Mouse (Mus musculus) heart, embryonic 11.5 days (tissue): ENCODE data around the gene Dbnl. TPM values are rescaled to one million over a fixed set of nuclear protein-coding genes. Genes with fewer than 3 reads are reported as not detected.
"Not testable (repeated sequence)": the region's sequence is repeated elsewhere in the genome, so short reads cannot be mapped to it uniquely, and the experiment has no call there.

Experiments
- ATAC-seq: fragments of 200-750 bp; cut with Nextera tagmentation; replicated peaks from 2 replicates; pipeline ENCODE4 v1.8.0; 2017; ENCODE audit warnings: moderate library complexity; ENCODE audit not compliant: insufficient number of reproducible peaks, low FRiP score, low TSS enrichment
- H3K27ac ChIP-seq: fragments of 300-500 bp; sonication (generic); 2 replicates; pipeline ENCODE4 v1.5.1; 2014; ENCODE audit warnings: mild to moderate bottlenecking, low read depth, low read length
- H3K27me3 ChIP-seq: fragments of 300-500 bp; sonication (generic); 2 replicates; pipeline ENCODE4 v1.6.1; 2014; ENCODE audit warnings: mild to moderate bottlenecking, low read length, mixed read lengths; ENCODE audit not compliant: control insufficient read depth, insufficient read depth
- H3K36me3 ChIP-seq: fragments of 300-500 bp; sonication (generic); 2 replicates; pipeline ENCODE4 v1.6.1; 2014; ENCODE audit warnings: mild to moderate bottlenecking, low read length, moderate library complexity, mixed read lengths; ENCODE audit not compliant: control insufficient read depth, insufficient read depth
- H3K4me1 ChIP-seq: fragments of 300-500 bp; sonication (generic); 2 replicates; pipeline ENCODE4 v1.6.1; 2014; ENCODE audit warnings: low read length; ENCODE audit not compliant: control insufficient read depth, insufficient read depth
- H3K4me2 ChIP-seq: fragments of 300-500 bp; sonication (generic); 2 replicates; pipeline ENCODE4 v1.6.1; 2014; ENCODE audit warnings: mild to moderate bottlenecking, moderate library complexity
- H3K4me3 ChIP-seq: fragments of 300-500 bp; sonication (generic); 2 replicates; pipeline ENCODE4 v1.5.1; 2014; ENCODE audit warnings: low read depth, low read length
- H3K9ac ChIP-seq: fragments of 300-500 bp; sonication (generic); 2 replicates; pipeline ENCODE4 v1.6.1; 2014; ENCODE audit warnings: mild to moderate bottlenecking, low read depth, low read length, moderate library complexity
- H3K9me3 ChIP-seq: fragments of 300-500 bp; sonication (generic); replicated peaks from 2 replicates; pipeline ENCODE4 v1.6.1; 2016; ENCODE audit warnings: low read length; ENCODE audit not compliant: control insufficient read depth
- WGBS: fragments of 180-500 bp; shearing (Covaris S2); extraction: QIAGEN DNeasy Blood & Tissue Kit; methylation state at CpG from one replicate; pipeline ENCODE4 v1.1.7; 2014; ENCODE audit not compliant: insufficient replicate concordance; 5-methylcytosine and 5-hydroxymethylcytosine counted together
- polyA plus RNA-seq: library from polyadenylated mRNA; unstranded; fragments of >200 nt; fragmentation: Nextera tagmentation; extraction: Ambion mirVana; gene quantifications from 2 replicates; pipeline ENCODE4 v1.2.1, GENCODE M21; 2014

Dbnl gene
- polyA plus RNA-seq, 1 experiment from 2014 or later, result 88.3 TPM

- not testable (repeated sequence) for H3K36me3 ChIP-seq, H3K9ac ChIP-seq
- 82% methylated on average over 4 of the region's 4 CpGs for WGBS
Measured at GRCm38 (mm10) chr11:5809487-5809886, 21.2 kb downstream of the Dbnl start.

GRCm38 (mm10) chr11:5813381-5813780 lies 25.1 kb downstream of the Dbnl start:
- Histone ChIP-seq H3K27ac (no peak overlapping the region), H3K36me3 (no peaks in the 10 kb centered on the region), H3K9me3 (no peaks in the 10 kb centered on the region), H3K4me2 (no peak overlapping the region), H3K27me3 (no peaks in the 10 kb centered on the region), H3K9ac (no peak overlapping the region), H3K4me1 (no peaks in the 10 kb centered on the region), H3K4me3 (no peak overlapping the region)
- 77% methylated on average over 10 of the region's 10 CpGs for WGBS
- ATAC-seq, result no peak

More at GRCm38 (mm10) chr11:5809487-5809886, 21.2 kb downstream of the Dbnl start:
- H3K4me1 ChIP-seq, ATAC-seq, H3K27ac ChIP-seq, H3K4me3 ChIP-seq, H3K4me2 ChIP-seq, H3K27me3 ChIP-seq, H3K9me3 ChIP-seq: not testable (repeated sequence)

GRCm38 (mm10) chr11:5819223-5819622 lies 30.9 kb downstream of the Dbnl start:
- Histone ChIP-seq H3K9ac (no peak overlapping the region), H3K4me1 (no peaks in the 10 kb centered on the region), H3K4me3 (no peak overlapping the region), H3K27ac (no peak overlapping the region), H3K9me3 (no peaks in the 10 kb centered on the region), H3K36me3 (no peaks in the 10 kb centered on the region), H3K27me3 (no peaks in the 10 kb centered on the region), H3K4me2 (no peak overlapping the region)
- 67% methylated on average over 2 of the region's 2 CpGs for WGBS
- no peak for ATAC-seq

GRCm38 (mm10) chr11:5825432-5825831 lies 37.1 kb downstream of the Dbnl start:
- Histone ChIP-seq H3K36me3 (peaks cover 8% of the 10 kb centered on the region), H3K4me2 (no peak overlapping the region), H3K4me1 (no peaks in the 10 kb centered on the region), H3K27ac (no peak overlapping the region), H3K9me3 (no peaks in the 10 kb centered on the region), H3K4me3 (no peak overlapping the region), H3K9ac (no peak overlapping the region), H3K27me3 (no peaks in the 10 kb centered on the region)
- ATAC-seq, result no peak

- Histone ChIP-seq H3K36me3 (peaks cover 18% of the 10 kb centered on the region), H3K4me1 (peaks cover 6% of the 10 kb centered on the region; the same call in 1 of the 2 replicates), H3K4me2 (no peak overlapping the region), H3K4me3 (no peak overlapping the region), H3K27ac (no peak overlapping the region), H3K27me3 (no peaks in the 10 kb centered on the region), H3K9ac (no peak overlapping the region), H3K9me3 (no peaks in the 10 kb centered on the region)
- WGBS, result 82% methylated on average over 5 of the region's 5 CpGs
- ATAC-seq, result no peak
Measured at GRCm38 (mm10) chr11:5827931-5828330, 39.6 kb downstream of the Dbnl start.

GRCm38 (mm10) chr11:5828509-5829191 lies 40.4 kb downstream of the Dbnl start:
- Histone ChIP-seq H3K9me3 (no peaks in the 10 kb centered on the region), H3K27me3 (no peaks in the 10 kb centered on the region), H3K4me2 (no peak overlapping the region), H3K9ac (no peak overlapping the region), H3K4me3 (no peak overlapping the region), H3K27ac (no peak overlapping the region), H3K36me3 (peaks cover 20% of the 10 kb centered on the region), H3K4me1 (peaks cover 6% of the 10 kb centered on the region; the same call in 1 of the 2 replicates)
- no peak for ATAC-seq
- WGBS, result 83% methylated on average over 11 of the region's 11 CpGs

GRCm38 (mm10) chr11:5829327-5829726 lies 41.0 kb downstream of the Dbnl start:
- peaks cover 23% of the 10 kb centered on the region for H3K36me3 ChIP-seq
- ATAC-seq, result no peak

GRCm38 (mm10) chr11:5834506-5834905 lies 46.2 kb downstream of the Dbnl start:
- Histone ChIP-seq H3K9me3 (no peaks in the 10 kb centered on the region), H3K27me3 (no peaks in the 10 kb centered on the region), H3K4me1 (peaks cover 9% of the 10 kb centered on the region; the same call in 1 of the 2 replicates), H3K27ac (no peak overlapping the region), H3K4me2 (no peak overlapping the region), H3K9ac (no peak overlapping the region), H3K36me3 (peaks cover 15% of the 10 kb centered on the region), H3K4me3 (no peak overlapping the region)
- ATAC-seq, result no peak
- WGBS, result 72% methylated on average over 9 of the region's 9 CpGs

More at GRCm38 (mm10) chr11:5829327-5829726, 41.0 kb downstream of the Dbnl start:
- no peak overlapping the region for H3K4me3 ChIP-seq
- no peak overlapping the region for H3K27ac ChIP-seq
- 90% methylated on average over 12 of the region's 12 CpGs for WGBS
- H3K4me2 ChIP-seq, result no peak overlapping the region
- H3K9ac ChIP-seq, result no peak overlapping the region
- peaks cover 6% of the 10 kb centered on the region; the same call in 1 of the 2 replicates for H3K4me1 ChIP-seq
- H3K9me3 ChIP-seq, result no peaks in the 10 kb centered on the region
- H3K27me3 ChIP-seq, result no peaks in the 10 kb centered on the region

GRCm38 (mm10) chr11:5835057-5835456 lies 46.8 kb downstream of the Dbnl start:
- no peak for ATAC-seq
- Histone ChIP-seq H3K4me2 (no peak overlapping the region), H3K9me3 (no peaks in the 10 kb centered on the region), H3K4me3 (no peak overlapping the region), H3K9ac (no peak overlapping the region), H3K27me3 (no peaks in the 10 kb centered on the region), H3K27ac (no peak overlapping the region), H3K36me3 (peaks cover 15% of the 10 kb centered on the region), H3K4me1 (peaks cover 9% of the 10 kb centered on the region; the same call in 1 of the 2 replicates)
- 80% methylated on average over 7 of the region's 7 CpGs for WGBS
